Mouse (Mus musculus) kidney, postnatal 36 days (tissue): ENCODE measurements at regions not wholly inside any gene's neighbourhood (a gene's known extent, or its start where the extent isn't known, plus 50 kb on each side); places are given as distances from the start of the nearest gene placed in this dataset.

Source experiments
- DNase-seq, 2 experiments: peaks; one replicate each; pipeline ENCODE4 v3.0.0; 2021 to 2022; ENCODE audit warnings: mixed read lengths in 2 of 2

DNA sequence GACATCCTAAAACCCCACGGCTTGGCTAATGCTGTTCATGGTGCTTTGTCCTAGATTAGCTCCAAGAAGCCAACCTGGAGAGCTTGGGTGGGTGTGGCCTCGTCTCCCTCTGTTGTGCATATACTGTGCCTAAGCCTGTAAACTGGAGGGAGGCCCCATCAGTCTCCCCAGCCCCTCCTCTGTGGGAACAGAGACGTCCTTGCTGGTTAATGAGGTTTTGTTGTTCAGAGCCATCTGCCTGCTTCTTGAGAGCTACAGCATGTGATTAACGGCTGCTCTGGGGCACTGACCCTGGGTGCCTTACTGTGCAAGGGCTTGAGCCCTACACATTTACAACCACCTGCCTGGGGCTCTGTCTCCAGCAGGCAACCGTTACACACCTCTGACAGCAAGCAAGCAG is 143.9 kb upstream of the Gm3448 start:
- DNase-seq = no peak

DNA sequence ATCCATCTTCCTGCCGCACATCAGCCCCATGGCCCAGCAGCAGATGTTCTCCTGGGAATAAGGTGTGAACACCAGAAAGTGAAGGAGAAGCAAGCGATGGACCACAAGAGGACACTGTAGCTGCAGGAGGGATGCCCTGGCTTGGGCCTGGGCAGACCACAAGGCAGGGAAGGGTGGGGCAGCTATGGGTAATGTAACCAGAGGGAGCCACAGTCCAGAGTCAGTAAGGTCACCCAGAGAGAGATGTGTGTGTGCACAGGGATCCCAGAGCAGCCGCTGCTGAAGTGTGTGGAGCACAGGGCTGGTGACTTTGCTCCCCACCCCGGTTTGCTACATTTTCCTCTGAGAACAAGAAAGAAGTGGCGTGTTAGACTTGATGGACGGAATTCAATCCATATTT is 142.5 kb upstream of the Gm3448 start:
- DNase-seq = no peak

DNA sequence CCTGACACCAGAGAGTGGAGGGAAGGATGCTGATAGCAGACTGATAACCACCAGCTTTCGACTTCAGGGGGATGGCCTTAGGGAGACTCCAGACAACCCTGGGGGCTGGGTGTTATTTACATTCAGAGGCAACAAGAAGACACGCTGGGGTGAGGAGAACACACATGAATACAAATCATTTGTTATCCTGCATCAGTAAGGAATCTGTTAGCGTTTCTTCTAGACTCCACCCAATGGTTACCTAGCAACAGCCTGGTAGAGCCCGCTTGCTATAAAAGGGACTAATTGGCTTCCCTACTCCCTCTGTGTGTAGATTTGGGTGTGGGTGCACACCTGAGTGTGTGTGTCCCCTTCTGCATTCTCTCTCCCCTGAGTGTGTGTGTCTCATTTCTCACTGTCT is 140.8 kb upstream of the Gm3448 start:
- no peak for DNase-seq

DNA sequence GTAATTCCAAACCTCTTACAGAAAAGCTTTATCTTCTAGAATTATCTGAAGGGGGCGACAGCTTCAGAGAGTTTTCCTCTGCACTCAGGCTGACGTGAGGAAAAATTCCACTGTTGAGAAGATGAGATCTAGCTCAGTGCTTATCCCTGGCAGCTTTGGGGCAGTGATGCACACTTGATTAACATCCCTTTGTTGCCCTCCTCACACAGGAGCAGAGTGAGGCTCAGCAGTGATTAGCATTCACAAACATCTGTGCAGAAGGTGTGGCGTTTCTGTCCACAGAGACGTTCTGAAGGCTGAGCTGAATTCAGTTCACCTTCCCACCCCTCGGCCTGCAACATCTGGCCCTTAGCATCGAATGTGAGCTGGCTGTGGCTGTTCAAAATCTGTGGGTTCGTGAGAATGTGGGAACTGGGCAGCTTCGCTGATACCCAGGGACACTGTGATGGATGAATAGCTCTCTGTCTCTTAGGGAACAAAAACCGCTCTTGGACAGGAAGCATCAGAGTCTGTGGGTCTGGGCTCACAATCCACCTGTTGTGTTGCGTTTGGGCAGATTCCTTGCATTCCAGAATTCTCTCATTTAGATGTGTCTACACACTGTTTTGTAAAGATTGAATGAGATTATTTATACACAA is 139.0 kb upstream of the Gm3448 start:
- no peak for DNase-seq

DNA sequence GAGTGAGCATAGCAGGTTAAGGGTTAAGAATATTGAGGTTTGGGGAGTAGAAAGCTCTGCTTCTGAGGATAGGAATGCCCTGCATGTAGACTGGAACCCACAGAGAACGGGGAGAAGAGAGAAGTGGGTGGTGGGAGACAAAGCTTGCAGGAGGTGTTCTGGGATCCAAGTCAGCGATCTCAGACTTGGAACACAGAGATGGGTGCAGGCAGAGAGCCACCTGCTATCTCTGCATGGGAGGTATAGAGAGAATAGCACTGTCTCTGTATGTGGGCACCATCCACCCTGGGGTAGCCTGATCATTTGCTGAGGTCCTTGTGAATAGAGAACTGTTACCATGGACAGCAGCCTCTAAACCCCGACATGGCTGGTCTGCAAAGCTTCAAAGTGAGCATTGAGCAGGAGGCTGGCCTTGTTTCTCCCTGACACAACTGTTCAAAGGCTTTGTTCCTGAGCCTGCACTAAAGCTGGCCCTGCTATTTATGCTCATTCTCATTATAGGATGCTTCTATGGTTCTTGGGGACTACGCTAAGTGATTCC is 138.1 kb upstream of the Gm3448 start:
- no peak for DNase-seq

DNA sequence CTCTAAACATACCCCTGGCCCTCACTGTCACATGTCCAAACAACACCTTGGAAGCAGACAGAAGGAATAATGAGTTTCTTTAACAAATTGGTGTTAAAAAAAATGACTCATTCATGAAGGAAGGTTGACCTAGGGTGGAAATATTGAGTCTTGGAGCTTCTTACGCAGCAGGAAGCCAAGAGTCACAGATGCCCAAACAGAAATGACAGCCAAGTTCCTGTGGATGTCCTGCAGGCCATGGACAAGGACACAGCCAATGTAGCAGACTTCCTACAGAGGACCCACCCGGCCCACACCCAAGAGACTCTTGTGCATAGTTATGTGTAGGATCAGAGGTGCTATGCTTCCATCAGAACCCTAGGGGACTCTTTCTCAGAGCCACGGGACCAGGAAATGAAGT is 136.1 kb upstream of the Gm3448 start:
- peak in 1 of 2 experiments; percentile 29 for DNase-seq

DNA sequence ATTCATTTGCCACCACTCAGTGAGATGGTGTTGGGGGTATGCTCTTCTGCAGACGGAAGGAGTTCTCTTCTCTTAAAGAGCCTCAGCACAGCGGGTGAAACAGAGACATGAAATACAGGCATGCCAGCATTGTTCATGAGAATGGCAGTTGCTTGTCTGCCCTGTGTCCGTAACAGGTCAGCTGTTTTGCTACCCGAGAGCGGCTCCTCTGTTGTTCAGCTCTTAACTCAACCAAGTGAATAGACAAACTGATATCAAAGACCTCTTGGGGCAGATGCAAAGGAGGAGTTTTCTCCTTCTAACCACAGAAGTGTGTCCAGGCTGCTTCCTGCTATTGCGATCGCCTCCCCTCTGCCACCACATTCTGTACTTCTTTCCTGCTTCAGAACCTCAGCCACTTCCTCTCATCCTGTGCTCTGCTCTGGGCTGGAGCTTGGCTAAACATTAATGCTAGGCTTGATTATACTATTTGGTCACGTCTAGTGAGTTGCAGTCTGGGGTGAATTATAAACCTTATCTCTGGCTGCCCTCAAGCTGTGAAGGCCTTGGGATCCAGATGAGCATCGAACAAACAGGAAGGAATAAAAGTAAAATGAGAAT is 133.1 kb upstream of the Gm3448 start:
- peak; percentile 32 to 47 for DNase-seq

DNA sequence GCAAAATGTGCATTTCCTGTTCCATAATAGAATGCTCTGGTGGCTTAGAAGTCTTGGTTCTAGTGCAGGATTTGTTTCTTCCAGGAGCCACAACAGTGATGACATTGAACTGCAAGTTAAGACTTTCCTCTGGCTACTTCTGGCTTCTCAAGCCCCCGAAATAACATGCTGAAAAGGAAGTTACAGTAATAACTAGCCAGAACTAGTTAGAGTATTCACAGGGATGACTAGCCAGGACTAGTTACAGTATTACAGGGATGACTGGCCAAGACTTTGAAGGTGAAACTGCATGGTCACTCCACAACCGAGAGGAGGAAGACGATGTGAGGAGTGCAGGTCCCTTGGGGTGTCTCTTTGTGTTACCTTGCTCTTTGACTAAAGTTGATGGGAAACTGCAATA is 126.6 kb upstream of the Gm3448 start:
- DNase-seq = no peak

DNA sequence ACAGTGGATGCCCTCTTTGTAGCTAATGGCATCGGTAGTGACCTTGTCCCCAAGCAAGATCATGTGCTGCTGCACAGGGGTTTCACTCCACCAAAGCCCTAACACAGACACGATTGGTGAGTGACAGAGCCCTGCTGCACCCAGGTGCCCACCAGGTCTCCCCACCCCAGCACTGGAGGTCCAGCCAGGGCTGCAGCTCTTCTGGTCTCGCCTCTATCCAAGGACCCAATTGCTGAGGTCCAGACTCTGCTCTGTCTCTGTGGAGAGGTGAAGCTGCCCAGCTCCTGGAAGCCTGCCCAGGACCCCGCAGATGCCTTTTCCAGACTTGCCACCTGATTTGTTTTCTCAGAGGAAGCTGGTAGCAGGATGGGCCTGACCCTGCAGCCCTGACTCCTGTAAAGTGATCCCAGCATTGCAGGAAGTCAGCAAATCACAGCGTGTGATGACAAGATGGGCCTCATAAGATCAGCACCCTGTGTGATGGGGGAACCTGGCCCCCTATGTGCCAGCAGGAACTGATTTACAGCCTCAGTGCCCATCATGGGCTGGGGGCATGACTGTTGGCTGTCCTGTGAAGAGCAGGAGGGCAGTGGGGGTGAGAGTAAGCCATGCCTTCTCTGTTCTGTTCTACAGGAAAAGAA is 116.5 kb upstream of the Gm3448 start:
- DNase-seq = no peak

DNA sequence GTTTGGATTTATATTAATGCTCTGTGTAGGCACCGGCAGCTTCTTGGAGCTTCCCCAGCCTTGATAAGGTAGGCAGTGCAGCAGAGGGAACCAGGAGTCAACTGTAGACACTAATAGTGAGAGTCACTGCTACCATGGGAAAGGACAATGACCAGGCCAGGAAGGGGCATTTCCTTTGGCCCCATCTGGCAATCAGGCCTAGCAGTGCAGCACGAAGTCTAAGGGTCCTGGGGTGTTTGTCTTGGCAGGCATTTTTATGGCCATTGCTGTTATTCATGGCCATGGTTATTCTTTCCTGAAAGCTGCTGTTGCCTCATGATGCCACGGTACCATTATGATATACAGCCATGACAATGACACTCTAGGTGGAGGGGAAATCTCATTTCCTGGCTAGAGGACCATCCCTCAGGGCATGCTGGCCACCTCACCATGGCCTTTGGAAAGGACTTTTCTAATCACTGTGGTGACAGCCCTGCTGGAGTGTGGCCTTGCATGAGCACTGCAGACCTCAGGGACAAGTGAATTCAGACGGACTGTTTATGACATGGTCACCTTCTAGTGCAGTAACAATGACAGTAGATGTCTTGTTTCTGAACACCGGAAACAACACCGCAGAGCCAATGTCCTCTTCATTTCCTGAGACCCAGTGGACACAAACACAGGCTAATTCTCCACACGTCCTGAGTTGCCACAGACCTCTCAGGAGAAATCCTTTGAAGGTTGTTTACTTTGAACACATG is 111.8 kb upstream of the Gm3448 start:
- peak; percentile 24 to 25 for DNase-seq

DNA sequence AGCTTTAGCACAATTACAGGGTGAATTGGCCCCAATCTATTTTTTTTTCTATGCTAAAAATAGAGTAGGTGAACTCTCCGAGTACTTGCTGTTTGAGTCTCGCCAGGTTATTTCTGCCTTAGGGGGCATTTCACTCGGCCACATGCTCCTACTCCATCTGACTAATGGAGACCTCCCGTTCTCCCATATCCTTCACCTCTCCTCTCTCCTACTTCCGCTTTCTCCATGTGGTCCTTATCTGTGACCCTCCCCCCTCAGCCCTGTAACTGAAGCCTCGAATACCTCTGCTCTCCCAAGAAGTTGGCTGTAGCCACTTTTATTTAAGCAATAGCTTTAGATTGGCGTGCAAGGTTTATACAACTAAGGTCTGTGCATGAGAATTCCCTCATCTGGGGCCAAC is 111.1 kb upstream of the Gm3448 start:
- peak in 1 of 2 experiments; percentile 7 for DNase-seq

DNA sequence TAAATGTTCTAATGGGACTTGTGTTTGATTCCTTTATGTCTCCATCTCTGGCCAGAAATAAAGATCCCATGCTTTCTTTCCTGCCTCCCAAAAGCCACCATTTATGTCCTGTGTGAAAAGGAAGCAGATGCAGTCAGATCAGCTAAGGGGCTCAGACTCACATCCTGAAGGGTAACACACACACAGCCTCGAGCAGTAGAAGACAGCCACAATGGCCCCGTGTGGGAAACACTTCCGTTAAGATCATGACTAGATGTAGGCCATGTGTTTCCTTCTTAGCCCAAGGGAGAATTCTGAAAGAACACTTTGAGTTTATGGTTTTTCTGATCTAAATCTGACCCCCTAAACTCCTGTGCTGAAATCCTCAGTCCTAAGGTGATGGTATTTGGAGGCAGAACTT is 110.4 kb upstream of the Gm3448 start:
- no peak for DNase-seq

DNA sequence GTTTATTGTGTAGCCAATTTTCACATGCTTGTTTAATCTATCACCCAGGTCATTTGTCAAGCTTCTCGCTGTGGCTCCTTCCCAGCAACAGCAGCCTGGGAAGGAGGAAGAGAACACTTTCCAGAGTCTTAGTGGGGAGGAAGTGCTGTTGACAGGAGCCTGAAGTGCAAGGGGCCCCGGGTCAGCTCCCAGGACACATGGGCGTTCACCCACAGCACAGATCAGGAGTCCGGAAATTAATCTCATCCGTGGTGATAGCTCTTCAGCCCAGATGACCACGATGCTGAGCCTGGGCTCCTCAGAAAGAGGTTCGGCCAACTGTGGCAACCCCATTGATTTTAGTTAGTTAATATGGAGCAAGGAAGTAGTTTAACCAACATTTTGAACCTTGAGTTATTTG is 105.3 kb upstream of the Gm3448 start:
- DNase-seq = peak in 1 of 2 experiments; percentile 12

DNA sequence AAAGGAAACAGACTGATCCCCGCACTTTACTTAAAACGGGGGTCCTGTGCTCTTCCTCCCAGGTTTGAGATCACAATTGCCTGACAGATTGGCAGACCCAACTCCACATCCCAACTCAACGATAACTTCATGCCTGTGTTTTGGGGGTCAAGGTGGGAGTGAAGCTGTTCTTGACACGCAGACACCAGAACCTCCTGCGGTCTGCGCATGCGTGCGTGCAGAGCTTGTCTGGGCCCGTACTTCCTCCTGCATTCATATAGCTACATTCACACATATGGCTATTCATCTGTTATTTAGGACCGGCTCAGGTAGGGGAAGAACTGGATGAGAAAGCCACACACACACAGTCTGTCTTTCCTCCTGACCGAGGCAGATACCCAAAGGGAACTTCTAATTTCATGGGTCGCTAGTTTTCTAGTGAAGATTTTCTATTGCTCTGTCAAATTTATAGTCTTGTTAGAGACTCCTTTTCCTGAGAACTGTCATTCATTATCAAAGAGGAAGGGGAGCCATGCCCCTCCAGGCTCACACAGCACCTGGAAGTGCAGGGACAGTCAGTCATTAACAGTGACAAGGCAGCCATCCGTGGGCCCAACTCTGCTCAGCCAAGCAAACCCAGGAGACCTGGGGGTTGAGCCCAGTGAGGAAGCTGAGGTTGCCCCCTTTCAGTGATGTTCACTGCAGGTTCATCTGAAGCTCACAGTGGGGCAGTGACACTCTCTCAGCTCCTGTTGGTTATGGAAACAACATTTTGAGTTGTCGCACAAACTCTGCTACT is 104.0 kb upstream of the Gm3448 start:
- DNase-seq = peak in 1 of 2 experiments; percentile 50

DNA sequence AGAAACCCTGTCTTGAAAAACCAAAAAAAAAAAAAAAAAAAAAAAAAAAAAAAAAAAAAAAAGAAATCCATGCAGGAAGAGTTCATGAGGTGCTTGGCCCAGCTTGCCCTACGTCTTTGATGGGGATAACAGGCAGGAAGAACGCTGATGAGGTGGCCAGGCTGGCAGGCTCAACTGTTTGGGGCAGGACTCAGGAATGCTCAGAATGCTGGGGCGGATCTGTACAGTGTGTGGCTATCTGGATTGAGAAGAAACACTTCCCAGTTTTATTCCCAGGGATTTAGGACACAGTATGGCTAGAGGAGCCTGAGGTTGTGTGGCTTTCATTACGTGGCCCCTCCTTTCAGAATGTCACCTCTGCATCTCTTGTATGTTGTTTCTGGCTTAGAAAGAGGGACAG is 99.1 kb upstream of the Gm3448 start:
- DNase-seq = peak; percentile 7 to 24
